Mouse (Mus musculus) forebrain, embryonic 11.5 days (tissue): Measurements from ENCODE around the gene Magi2. TPM values are rescaled to one million over a fixed set of nuclear protein-coding genes. Genes with fewer than 3 reads are reported as not detected.
A peak's percentile ranks its signal among the peaks of the same experiment; 100 is the strongest.

Experiments
- ATAC-seq: fragments of 200-750 bp; cut with Nextera tagmentation; replicated peaks from 2 replicates; pipeline ENCODE4 v1.8.0; 2017; ENCODE audit warnings: moderate TSS enrichment; ENCODE audit not compliant: low FRiP score
- DNase-seq: peaks from one replicate; pipeline ENCODE4 v3.0.0-alpha.2; 2017; ENCODE audit warnings: low spot score
- H3K27ac ChIP-seq: fragments of 300-500 bp; sonication (generic); 2 replicates; pipeline ENCODE4 v1.5.1; 2014; ENCODE audit warnings: low read depth, low read length
- H3K27me3 ChIP-seq: fragments of 300-500 bp; sonication (generic); 2 replicates; pipeline ENCODE4 v1.6.1; 2014; ENCODE audit warnings: mild to moderate bottlenecking, low read length, mixed read lengths; ENCODE audit not compliant: control insufficient read depth, insufficient read depth
- H3K36me3 ChIP-seq: fragments of 300-500 bp; sonication (generic); 2 replicates; pipeline ENCODE4 v1.6.1; 2014; ENCODE audit warnings: mild to moderate bottlenecking, low read length, moderate library complexity, mixed read lengths; ENCODE audit not compliant: control insufficient read depth, insufficient read depth
- H3K4me1 ChIP-seq: fragments of 300-500 bp; sonication (generic); replicated peaks from 2 replicates; pipeline ENCODE4 v1.6.1; 2014; ENCODE audit warnings: low read length, mixed read lengths; ENCODE audit not compliant: control insufficient read depth, insufficient read depth
- H3K4me2 ChIP-seq: fragments of 300-500 bp; sonication (generic); 2 replicates; pipeline ENCODE4 v1.6.1; 2014; ENCODE audit warnings: low read depth, mild to moderate bottlenecking, low read length, moderate library complexity, mixed read lengths; ENCODE audit not compliant: severe bottlenecking
- H3K4me3 ChIP-seq: fragments of 300-500 bp; sonication (generic); 2 replicates; pipeline ENCODE4 v1.5.1; 2014; ENCODE audit warnings: low read depth, low read length
- H3K9ac ChIP-seq: fragments of 300-500 bp; sonication (generic); 2 replicates; pipeline ENCODE4 v1.6.1; 2014; ENCODE audit warnings: low read length
- H3K9me3 ChIP-seq: fragments of 300-500 bp; sonication (generic); 2 replicates; pipeline ENCODE4 v1.6.1; 2016; ENCODE audit warnings: low read length, mixed read lengths; ENCODE audit not compliant: control insufficient read depth
- WGBS: fragments of 180-500 bp; shearing (Covaris S2); extraction: QIAGEN DNeasy Blood & Tissue Kit; methylation state at CpG from one replicate; pipeline ENCODE4 v1.1.7; 2014; 5-methylcytosine and 5-hydroxymethylcytosine counted together
- polyA plus RNA-seq: library from polyadenylated mRNA; unstranded; fragments of >200 nt; fragmentation: Nextera tagmentation; extraction: Ambion mirVana; gene quantifications from 2 replicates; pipeline ENCODE4 v1.2.1, GENCODE M21; 2014

Magi2 gene
- polyA plus RNA-seq, 1 experiment from 2014 or later = 10.2 TPM

DNA sequence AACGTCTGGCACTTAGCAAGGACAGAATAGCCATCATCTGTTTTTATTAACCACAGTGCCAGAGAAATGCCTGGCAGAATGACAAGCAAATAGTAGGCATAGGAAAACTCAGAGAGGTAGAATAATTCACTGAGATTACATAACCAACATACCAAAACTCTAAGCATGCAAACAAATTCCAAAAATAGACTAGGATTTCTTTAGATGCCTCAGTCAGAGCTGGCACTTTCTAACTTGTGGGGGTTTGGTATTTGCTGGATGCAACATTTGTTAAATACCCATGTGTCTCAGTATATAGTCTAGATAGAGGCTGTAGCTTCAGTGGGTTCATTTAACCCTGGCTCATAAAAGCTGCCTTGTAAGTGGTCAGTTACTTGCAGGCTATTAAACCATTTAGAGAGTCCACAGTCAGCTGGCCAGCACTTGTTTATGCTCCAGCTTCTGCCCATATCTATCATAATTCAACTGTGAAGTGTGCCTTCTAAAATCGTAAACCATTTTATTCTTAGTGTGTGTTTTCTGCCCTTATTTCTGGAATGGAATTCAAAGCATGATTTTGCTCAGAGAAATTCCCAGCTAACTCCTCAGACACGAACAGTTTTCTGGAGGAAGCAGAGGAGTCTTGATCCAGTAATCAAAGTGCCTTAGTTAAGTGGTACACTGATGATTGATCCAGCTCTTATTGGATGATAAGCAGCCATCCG lies 1219.8 kb downstream of the Magi2 start:
- Histone ChIP-seq H3K9me3 (no peaks in the 10 kb centered on the region), H3K27ac (no peak overlapping the region), H3K27me3 (no peaks in the 10 kb centered on the region), H3K9ac (no peak overlapping the region), H3K4me2 (no peak overlapping the region), H3K4me3 (no peak overlapping the region), H3K36me3 (no peaks in the 10 kb centered on the region), H3K4me1 (no peaks in the 10 kb centered on the region)
- no peak for ATAC-seq
- no peak for DNase-seq
- 82% methylated on average over 4 of the region's 4 CpGs for WGBS

- Histone ChIP-seq H3K4me3 (no peak overlapping the region), H3K4me1 (no peaks in the 10 kb centered on the region), H3K9ac (no peak overlapping the region), H3K27me3 (no peaks in the 10 kb centered on the region), H3K4me2 (no peak overlapping the region), H3K9me3 (no peaks in the 10 kb centered on the region), H3K36me3 (no peaks in the 10 kb centered on the region), H3K27ac (no peak overlapping the region)
- whole genome bisulfite sequencing = 72% methylated on average over 3 of the region's 3 CpGs
- DNase-seq (no peak), ATAC-seq (no peak)
Measured at GRCm38 (mm10) chr5:20456106-20456505, 1229.3 kb downstream of the Magi2 start.

- no peak overlapping the region for H3K27ac ChIP-seq
- H3K9me3 ChIP-seq = no peaks in the 10 kb centered on the region
- no peak overlapping the region for H3K9ac ChIP-seq
- H3K4me2 ChIP-seq = no peak overlapping the region
- H3K36me3 ChIP-seq = no peaks in the 10 kb centered on the region
- H3K4me1 ChIP-seq = no peaks in the 10 kb centered on the region
- ATAC-seq (no peak), DNase-seq (no peak)
- no peak overlapping the region for H3K4me3 ChIP-seq
- WGBS = 81% methylated on average over 7 of the region's 7 CpGs
- no peaks in the 10 kb centered on the region for H3K27me3 ChIP-seq
Measured at GRCm38 (mm10) chr5:20457742-20458510, 1231.1 kb downstream of the Magi2 start.

- Histone ChIP-seq H3K4me3 (no peak overlapping the region), H3K36me3 (no peaks in the 10 kb centered on the region), H3K9ac (no peak overlapping the region), H3K4me2 (no peak overlapping the region), H3K9me3 (no peaks in the 10 kb centered on the region), H3K27ac (no peak overlapping the region), H3K27me3 (no peaks in the 10 kb centered on the region), H3K4me1 (no peaks in the 10 kb centered on the region)
- DNase-seq = no peak
- ATAC-seq = no peak
- WGBS = 85% methylated on average over 2 of the region's 2 CpGs
Measured at GRCm38 (mm10) chr5:20461709-20462108, 1234.9 kb downstream of the Magi2 start.

DNA sequence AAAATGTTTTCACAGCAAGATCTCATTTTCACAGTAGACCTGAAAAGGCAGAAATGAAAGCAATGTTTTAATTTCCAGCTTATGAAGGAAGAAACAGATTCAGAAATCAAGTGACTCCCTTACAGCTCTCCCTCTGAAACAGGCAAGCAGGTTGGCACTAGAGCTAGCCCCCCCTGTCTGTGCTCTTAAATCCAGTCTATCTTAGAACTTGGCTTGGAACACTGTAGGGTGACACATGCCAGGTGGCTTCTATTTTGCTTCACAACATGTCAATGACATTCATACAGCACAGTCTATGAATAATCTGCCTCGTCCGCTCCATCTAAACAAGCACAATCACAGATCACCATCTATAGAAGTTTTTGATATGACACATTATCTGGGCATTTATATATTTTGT lies 1235.5 kb downstream of the Magi2 start:
- Histone ChIP-seq H3K9me3 (no peaks in the 10 kb centered on the region), H3K27me3 (no peaks in the 10 kb centered on the region), H3K27ac (no peak overlapping the region), H3K4me2 (no peak overlapping the region), H3K4me1 (no peaks in the 10 kb centered on the region), H3K36me3 (no peaks in the 10 kb centered on the region), H3K9ac (no peak overlapping the region), H3K4me3 (no peak overlapping the region)
- WGBS = 93% methylated on average over 2 of the region's 2 CpGs
- no peak for ATAC-seq
- DNase-seq = no peak

DNA sequence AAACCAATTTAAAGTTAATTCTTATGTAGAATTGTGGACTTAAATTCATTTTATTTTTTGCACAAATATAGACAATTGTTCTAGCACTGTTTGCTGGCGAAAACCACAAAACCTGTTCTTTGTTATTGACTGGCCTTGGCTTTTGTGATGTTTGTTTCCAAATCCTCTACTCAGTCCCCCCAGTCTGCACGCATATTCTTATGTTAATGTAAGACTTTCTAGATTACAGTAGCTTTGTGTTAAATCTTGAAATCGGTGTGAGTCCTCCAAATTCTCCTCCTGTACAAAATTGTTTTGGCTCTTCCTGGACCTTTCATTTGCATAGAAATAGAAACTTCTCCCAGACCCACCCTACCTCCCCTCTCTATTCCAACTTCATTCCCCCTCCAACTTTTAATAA lies 1242.9 kb downstream of the Magi2 start:
- H3K36me3 ChIP-seq = no peaks in the 10 kb centered on the region
- H3K27ac ChIP-seq = no peak overlapping the region
- H3K4me2 ChIP-seq = no peak overlapping the region
- no peak overlapping the region for H3K4me3 ChIP-seq
- WGBS = 65% methylated on average over 3 of the region's 3 CpGs
- no peak overlapping the region for H3K9ac ChIP-seq
- DNase-seq (no peak), ATAC-seq (no peak)
- no peaks in the 10 kb centered on the region for H3K4me1 ChIP-seq
- no peaks in the 10 kb centered on the region for H3K9me3 ChIP-seq
- no peaks in the 10 kb centered on the region for H3K27me3 ChIP-seq

GRCm38 (mm10) chr5:20470466-20470865 lies 1243.6 kb downstream of the Magi2 start:
- H3K9ac ChIP-seq = no peak overlapping the region
- H3K27ac ChIP-seq = no peak overlapping the region
- H3K4me2 ChIP-seq = no peak overlapping the region
- DNase-seq (peak; percentile 53), ATAC-seq (no peak)
- no peaks in the 10 kb centered on the region for H3K36me3 ChIP-seq
- H3K27me3 ChIP-seq = no peaks in the 10 kb centered on the region
- H3K4me1 ChIP-seq = no peaks in the 10 kb centered on the region
- H3K4me3 ChIP-seq = no peak overlapping the region
- no peaks in the 10 kb centered on the region for H3K9me3 ChIP-seq

- Histone ChIP-seq H3K27ac (no peak overlapping the region), H3K4me3 (no peak overlapping the region), H3K4me1 (no peaks in the 10 kb centered on the region), H3K9me3 (no peaks in the 10 kb centered on the region), H3K27me3 (no peaks in the 10 kb centered on the region), H3K4me2 (no peak overlapping the region), H3K9ac (no peak overlapping the region), H3K36me3 (no peaks in the 10 kb centered on the region)
- 91% methylated on average over 7 of the region's 7 CpGs for WGBS
- no peak for DNase-seq
- ATAC-seq = no peak
Measured at GRCm38 (mm10) chr5:20484505-20484904, 1257.7 kb downstream of the Magi2 start.

- Histone ChIP-seq H3K9me3 (no peaks in the 10 kb centered on the region), H3K4me2 (no peak overlapping the region), H3K4me3 (no peak overlapping the region), H3K27me3 (no peaks in the 10 kb centered on the region), H3K9ac (no peak overlapping the region), H3K36me3 (no peaks in the 10 kb centered on the region), H3K4me1 (no peaks in the 10 kb centered on the region), H3K27ac (no peak overlapping the region)
- ATAC-seq (no peak), DNase-seq (no peak)
- WGBS = 84% methylated on average over 2 of the region's 2 CpGs
Measured at GRCm38 (mm10) chr5:20491911-20492310, 1265.1 kb downstream of the Magi2 start.
